ENCODE assay signal across 14 mouse cellular contexts in the genomic region with DNA sequence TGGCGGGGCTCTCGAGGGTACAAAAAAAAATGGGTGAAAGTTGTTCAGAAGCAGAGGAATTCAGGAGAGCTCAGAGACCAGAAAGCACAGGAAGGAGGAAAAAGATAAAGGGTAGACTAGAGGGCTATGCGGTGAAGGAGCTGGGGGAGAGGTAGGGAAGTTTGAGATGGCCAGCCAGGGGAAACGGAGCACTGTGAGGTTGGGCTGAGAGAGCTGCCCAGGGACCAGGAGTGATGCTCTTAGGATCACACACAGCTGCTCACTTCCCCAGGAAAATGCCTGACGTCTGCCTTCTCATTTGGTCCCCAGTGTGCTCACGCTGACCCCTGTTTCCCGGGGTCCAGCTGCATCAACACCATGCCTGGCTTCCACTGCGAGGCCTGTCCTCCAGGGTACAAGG. TPM values are rescaled to one million over a fixed set of nuclear protein-coding genes. Genes with fewer than 3 reads are reported as not detected.
DNase-seq lines count a peak whose midpoint lies in the region; ATAC-seq and TF ChIP-seq lines count a peak whose summit lies in the region.
"Had no signal": no experiment of that assay in that cellular context is flagged by ENCODE, and none has a peak within 500 bp of the region (broad histone marks: within the 10 kb centered on the region; RNA-seq: fewer than 3 reads in every experiment).

No protein-coding gene starts in this region.

- TF ChIP-seq POLR2A in kidney, adult 2 months (IDR thresholded peaks at IDR 0.05; ENCODE audit: low read depth, low read length): no peak

- H3K27ac ChIP-seq in kidney, embryonic 16.5 days (ENCODE audit: low read length): no peak overlapping the region
- no peak overlapping the region for H3K27ac ChIP-seq in kidney, adult 2 months (ENCODE audit: insufficient read depth, low read depth, low read length)
- H3K27ac ChIP-seq in neural tube, embryonic 13.5 days (replicated peaks): peak overlapping the region; percentile 23; the same call in 1 of the 2 replicates
- H3K27ac ChIP-seq in neural tube, embryonic 15.5 days (replicated peaks): no peak overlapping the region
- H3K27ac ChIP-seq: gastrocnemius, adult 2 months; liver, embryonic 12.5 days had no signal

- no peaks in the 10 kb centered on the region for H3K27me3 ChIP-seq in kidney, embryonic 16.5 days (ENCODE audit: insufficient read depth, low read length)
- no peaks in the 10 kb centered on the region for H3K27me3 ChIP-seq in kidney, adult 2 months (replicated peaks; ENCODE audit: control insufficient read depth, insufficient read depth, low read length)
- H3K27me3 ChIP-seq in neural tube, embryonic 13.5 days: no peaks in the 10 kb centered on the region
- no peaks in the 10 kb centered on the region for H3K27me3 ChIP-seq in neural tube, embryonic 15.5 days (replicated peaks)

- H3K4me1 ChIP-seq in kidney, embryonic 16.5 days (ENCODE audit: insufficient read depth, low read length): peaks cover 13% of the 10 kb centered on the region
- H3K4me1 ChIP-seq in kidney, adult 2 months (ENCODE audit: control insufficient read depth, insufficient read depth, low read length): no peaks in the 10 kb centered on the region
- peaks cover 58% of the 10 kb centered on the region for H3K4me1 ChIP-seq in neural tube, embryonic 13.5 days (replicated peaks)
- H3K4me1 ChIP-seq in neural tube, embryonic 15.5 days: peaks cover 33% of the 10 kb centered on the region

- 29% methylated on average over 8 of the region's 8 CpGs for WGBS in kidney, embryonic 16.5 days
- 33% methylated on average over 8 of the region's 8 CpGs for WGBS in kidney, adult 2 months
- 43% methylated on average over 8 of the region's 8 CpGs for WGBS in neural tube, embryonic 13.5 days
- 39% methylated on average over 8 of the region's 8 CpGs for WGBS in neural tube, embryonic 15.5 days

- peak overlapping the region; percentile 44; the same call in 1 of the 2 replicates for H3K9ac ChIP-seq in kidney, embryonic 16.5 days (replicated peaks; ENCODE audit: low read length)
- 0 out of 2 replicates have a peak overlapping the region, but pooled peaks have one; percentile 22 for H3K9ac ChIP-seq in neural tube, embryonic 13.5 days
- no peak overlapping the region; the same call in 1 of the 2 replicates for H3K9ac ChIP-seq in neural tube, embryonic 15.5 days (replicated peaks)
- H3K9ac ChIP-seq: liver, embryonic 12.5 days had no signal

- ATAC-seq in kidney, embryonic 16.5 days (ENCODE audit: low FRiP score, low TSS enrichment): no peak
- ATAC-seq in neural tube, embryonic 13.5 days (ENCODE audit: low read depth): no peak
- no peak for ATAC-seq in neural tube, embryonic 15.5 days (ENCODE audit: low FRiP score)
- ATAC-seq: liver, embryonic 12.5 days had no signal

- no peaks in the 10 kb centered on the region for H3K36me3 ChIP-seq in kidney, embryonic 16.5 days (ENCODE audit: insufficient read depth, low read length)
- H3K36me3 ChIP-seq in kidney, adult 2 months (ENCODE audit: control insufficient read depth, insufficient read depth, low read length): no peaks in the 10 kb centered on the region
- H3K36me3 ChIP-seq in neural tube, embryonic 13.5 days: peaks cover 24% of the 10 kb centered on the region
- H3K36me3 ChIP-seq in neural tube, embryonic 15.5 days: no peaks in the 10 kb centered on the region
- H3K36me3 ChIP-seq: liver, embryonic 12.5 days had no signal

- H3K9me3 ChIP-seq in kidney, embryonic 16.5 days (ENCODE audit: low read length): no peaks in the 10 kb centered on the region
- no peaks in the 10 kb centered on the region for H3K9me3 ChIP-seq in neural tube, embryonic 13.5 days
- no peaks in the 10 kb centered on the region for H3K9me3 ChIP-seq in neural tube, embryonic 15.5 days (replicated peaks)
- H3K9me3 ChIP-seq: liver, embryonic 12.5 days had no signal

- H3K4me2 ChIP-seq in kidney, embryonic 16.5 days (replicated peaks; ENCODE audit: low read depth, low read length): no peak overlapping the region
- H3K4me2 ChIP-seq in neural tube, embryonic 13.5 days: no peak overlapping the region
- no peak overlapping the region for H3K4me2 ChIP-seq in neural tube, embryonic 15.5 days
- H3K4me2 ChIP-seq: liver, embryonic 12.5 days had no signal

- no peak overlapping the region for H3K4me3 ChIP-seq in kidney, embryonic 16.5 days (ENCODE audit: low read length)
- H3K4me3 ChIP-seq in kidney, adult 2 months (ENCODE audit: insufficient read depth, low read depth, low read length): no peak overlapping the region
- no peak overlapping the region for H3K4me3 ChIP-seq in neural tube, embryonic 13.5 days
- no peak overlapping the region for H3K4me3 ChIP-seq in neural tube, embryonic 15.5 days (replicated peaks)
- H3K4me3 ChIP-seq: gastrocnemius, adult 2 months; liver, embryonic 12.5 days had no signal

- peak; percentile 39 for DNase-seq in embryo, embryonic 11 days
- DNase-seq in embryo, embryonic 10.5 days (ENCODE audit: low spot score): no peak
- DNase-seq in kidney, adult 2 months: no peak
- DNase-seq in layer of hippocampus, adult 11-12 months (ENCODE audit: low spot score): no peak
- DNase-seq in spleen, postnatal 36 days (ENCODE audit: low spot score in 2 of 2): no peak
- DNase-seq: adrenal gland, adult 8-10 months; cerebellum, postnatal 10 days; gastrocnemius, adult 2 months; kidney, postnatal 36 days; layer of hippocampus, postnatal 36 days had no signal

- no peak for TF ChIP-seq CTCF in kidney, adult 2 months (conservative IDR thresholded peaks at IDR 0.05; ENCODE audit: insufficient read depth, insufficient read length, low read depth, low read length)

RNA-seq across cellular contexts. Expression of gene Thbs3, which starts 4.6 kb away (rescaled TPM):
- 18.2 and 18.4 TPM in 2 replicates for polyA plus RNA-seq in kidney, embryonic 16.5 days (2015; fragmentation: Nextera tagmentation; extraction: Ambion mirVana)
- 5.0 and 7.9 TPM in 2 replicates for polyA plus RNA-seq in kidney, adult 2 months (2012; rRNA removed)
- 45.6 and 52.8 TPM in 2 replicates for polyA plus RNA-seq in neural tube, embryonic 13.5 days (2015; fragmentation: Nextera tagmentation; extraction: Ambion mirVana)
- polyA plus RNA-seq in neural tube, embryonic 15.5 days (2015; fragmentation: Nextera tagmentation; extraction: Ambion mirVana): 38.6 and 48.2 TPM in 2 replicates

RNA-seq across cellular contexts. Expression of gene Mtx1, which starts 7.3 kb away (rescaled TPM):
- 227 and 235 TPM in 2 replicates for polyA plus RNA-seq in kidney, embryonic 16.5 days (2015; fragmentation: Nextera tagmentation; extraction: Ambion mirVana)
- polyA plus RNA-seq in kidney, adult 2 months (2012; rRNA removed): 257 and 283 TPM in 2 replicates
- polyA plus RNA-seq in neural tube, embryonic 13.5 days (2015; fragmentation: Nextera tagmentation; extraction: Ambion mirVana): 157 and 170 TPM in 2 replicates
- polyA plus RNA-seq in neural tube, embryonic 15.5 days (2015; fragmentation: Nextera tagmentation; extraction: Ambion mirVana): 159 and 171 TPM in 2 replicates

RNA-seq across cellular contexts. Expression of gene Muc1, which starts 9.3 kb away (rescaled TPM):
- polyA plus RNA-seq in kidney, embryonic 16.5 days (2015; fragmentation: Nextera tagmentation; extraction: Ambion mirVana): 20.0 and 23.6 TPM in 2 replicates
- polyA plus RNA-seq in kidney, adult 2 months (2012; rRNA removed): 45.9 and 53.8 TPM in 2 replicates
- 1.0 and 1.1 TPM in 2 replicates for polyA plus RNA-seq in neural tube, embryonic 13.5 days (2015; fragmentation: Nextera tagmentation; extraction: Ambion mirVana)
- polyA plus RNA-seq in neural tube, embryonic 15.5 days (2015; fragmentation: Nextera tagmentation; extraction: Ambion mirVana): 0.56 and 0.79 TPM in 2 replicates
- polyA plus RNA-seq: liver, embryonic 12.5 days had no signal

RNA-seq across cellular contexts. Expression of gene Gba, which starts 16.8 kb away (rescaled TPM):
- 54.9 and 56.1 TPM in 2 replicates for polyA plus RNA-seq in kidney, embryonic 16.5 days (2015; fragmentation: Nextera tagmentation; extraction: Ambion mirVana)
- 61.6 and 65.3 TPM in 2 replicates for polyA plus RNA-seq in kidney, adult 2 months (2012; rRNA removed)
- 48.3 and 50.0 TPM in 2 replicates for polyA plus RNA-seq in neural tube, embryonic 13.5 days (2015; fragmentation: Nextera tagmentation; extraction: Ambion mirVana)
- polyA plus RNA-seq in neural tube, embryonic 15.5 days (2015; fragmentation: Nextera tagmentation; extraction: Ambion mirVana): 45.5 and 47.9 TPM in 2 replicates

RNA-seq across cellular contexts. Expression of gene Krtcap2, which starts 26.2 kb away (rescaled TPM):
- polyA plus RNA-seq in kidney, embryonic 16.5 days (2015; fragmentation: Nextera tagmentation; extraction: Ambion mirVana): 272 and 300 TPM in 2 replicates
- 142 and 173 TPM in 2 replicates for polyA plus RNA-seq in kidney, adult 2 months (2012; rRNA removed)
- 248 and 258 TPM in 2 replicates for polyA plus RNA-seq in neural tube, embryonic 13.5 days (2015; fragmentation: Nextera tagmentation; extraction: Ambion mirVana)
- 221 and 222 TPM in 2 replicates for polyA plus RNA-seq in neural tube, embryonic 15.5 days (2015; fragmentation: Nextera tagmentation; extraction: Ambion mirVana)
